Mouse (Mus musculus) liver, postnatal 0 days (tissue): ENCODE data around the gene Rorb.

Source experiments
- CTCF ChIP-seq: sonication (generic); IDR thresholded peaks from 2 replicates; pipeline ENCODE4 v1.5.1; 2016; ENCODE audit warnings: antibody characterized with exemption, low read depth
- EP300 ChIP-seq: IDR thresholded peaks from 2 replicates; pipeline ENCODE4 v1.6.1; 2016; ENCODE audit warnings: antibody characterized with exemption, low read depth, mild to moderate bottlenecking

- TF ChIP-seq EP300, result no peak
- TF ChIP-seq CTCF, result no peak
These were observed 76.3 kb downstream of the Rorb start for GRCm38 (mm10) chr19:19034482-19035315.
